Mouse (Mus musculus): ENCODE measurements around the gene Irf1.

Gene Irf1

DNA sequence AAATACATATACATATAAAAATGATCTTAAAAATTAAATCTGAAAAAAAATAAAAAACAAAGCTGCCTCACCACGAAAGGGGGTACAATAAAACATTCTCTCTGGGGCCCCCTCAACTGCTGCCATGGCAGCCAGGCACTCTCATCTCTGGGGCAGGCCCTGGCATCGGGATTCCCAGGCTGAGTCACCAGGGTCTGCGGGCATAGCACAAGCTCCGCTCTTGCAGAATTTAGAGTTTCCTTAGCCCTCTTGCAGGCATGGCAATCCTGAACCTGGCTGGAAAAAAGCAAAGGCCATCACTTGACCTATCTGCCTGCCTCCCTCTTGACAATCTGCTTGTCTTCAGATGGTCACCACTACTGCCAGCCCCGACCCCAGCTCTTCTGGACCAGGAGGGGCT is 8.5 kb upstream of the Irf1 start:
- no peak for DNase-seq (ENCODE audit: low spot score in 2 of 2)

DNA sequence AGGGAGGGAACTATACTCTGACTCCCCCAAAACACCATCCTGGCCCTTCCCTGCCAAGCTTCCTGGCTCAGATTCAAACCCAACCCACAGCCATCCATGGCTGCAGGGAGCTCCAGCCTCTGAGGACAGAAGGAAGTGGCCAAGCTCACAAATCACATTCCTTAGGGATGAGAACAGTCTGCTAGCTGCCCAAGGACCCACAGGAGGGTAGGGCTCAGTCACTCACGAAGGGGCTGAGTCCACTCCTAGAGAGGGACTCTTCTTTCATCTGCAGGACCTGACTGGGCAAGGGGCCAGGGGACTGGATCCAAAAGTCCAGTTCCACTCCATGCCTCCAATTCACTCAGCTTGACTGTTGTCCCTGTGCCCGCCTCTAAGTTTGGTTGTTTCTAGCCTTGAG is 8.0 kb upstream of the Irf1 start:
- DNase-seq (ENCODE audit: low spot score in 2 of 2), result peak in 1 of 2 experiments; percentile 56

- DNase-seq (ENCODE audit: low spot score in 2 of 2), result no peak
Observed at GRCm38 (mm10) chr11:53762426-53762825, 7.4 kb upstream of the Irf1 start.

DNA sequence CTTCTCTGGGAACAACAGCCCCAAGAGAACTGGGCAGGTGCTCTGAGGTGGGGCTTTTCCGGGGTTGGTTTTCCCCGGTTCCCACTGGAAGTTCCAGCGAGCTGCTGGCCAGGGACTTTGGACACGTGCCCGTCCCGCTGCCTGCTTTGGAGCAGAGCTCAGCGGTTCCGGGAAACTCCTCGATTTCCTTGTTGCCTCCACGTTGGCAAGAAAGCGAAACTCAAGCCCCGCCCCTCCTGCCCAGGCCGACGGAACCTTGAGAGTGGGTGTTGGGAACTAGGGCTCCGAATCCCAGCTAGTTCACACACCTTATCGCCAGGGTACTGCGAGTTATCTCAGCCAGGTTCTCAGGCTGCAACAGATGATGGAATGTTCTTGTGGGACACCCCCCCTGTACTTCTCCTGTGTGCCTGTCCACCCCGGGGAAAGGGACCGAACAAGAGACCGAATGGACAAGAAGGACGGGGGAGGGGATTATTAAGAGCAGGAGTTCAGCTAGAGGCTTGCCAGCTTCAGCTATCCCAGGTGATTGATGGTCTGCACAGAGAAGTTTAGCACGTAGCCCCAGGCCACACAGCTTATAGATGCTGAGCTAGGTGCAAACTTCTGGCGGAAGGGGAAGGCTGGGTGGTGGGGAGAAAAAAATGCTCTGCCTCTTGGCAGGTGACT is 6.9 kb upstream of the Irf1 start:
- DNase-seq (ENCODE audit: low spot score in 2 of 2), result peak; percentile 83 to 84

DNA sequence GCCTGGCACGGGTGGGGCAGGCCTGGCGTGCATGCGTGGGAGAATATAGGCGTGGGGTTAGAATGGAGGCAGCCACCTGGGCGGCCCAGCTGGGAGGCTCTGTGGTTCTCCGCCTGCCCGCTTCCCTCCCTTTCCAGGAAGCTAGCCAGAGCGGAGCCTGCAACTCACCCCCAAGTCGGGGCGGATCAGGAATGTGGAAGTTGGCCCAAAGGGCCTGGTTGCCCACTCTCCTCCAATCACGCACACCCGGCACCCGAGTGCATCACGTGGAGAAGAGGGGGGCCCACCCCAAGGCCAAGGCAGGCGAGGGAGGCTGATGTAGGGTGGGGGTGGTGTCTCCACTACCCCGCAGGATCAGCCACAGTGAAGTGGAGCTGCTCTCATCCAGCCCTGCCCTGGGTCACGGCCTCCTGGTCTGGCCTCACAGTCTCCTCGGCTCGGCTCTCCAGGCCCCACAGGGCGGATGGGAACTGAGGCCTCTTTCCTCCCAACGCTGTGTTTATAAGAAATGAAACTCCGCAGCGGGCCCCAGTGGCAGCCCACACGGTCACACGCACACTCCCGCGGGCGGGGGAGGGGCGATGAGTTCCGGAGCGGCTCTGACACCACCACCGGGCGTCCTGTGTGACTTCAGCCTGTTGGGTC is 6.2 kb upstream of the Irf1 start:
- peak; percentile 80 to 91 for DNase-seq (ENCODE audit: low spot score in 2 of 2)

DNA sequence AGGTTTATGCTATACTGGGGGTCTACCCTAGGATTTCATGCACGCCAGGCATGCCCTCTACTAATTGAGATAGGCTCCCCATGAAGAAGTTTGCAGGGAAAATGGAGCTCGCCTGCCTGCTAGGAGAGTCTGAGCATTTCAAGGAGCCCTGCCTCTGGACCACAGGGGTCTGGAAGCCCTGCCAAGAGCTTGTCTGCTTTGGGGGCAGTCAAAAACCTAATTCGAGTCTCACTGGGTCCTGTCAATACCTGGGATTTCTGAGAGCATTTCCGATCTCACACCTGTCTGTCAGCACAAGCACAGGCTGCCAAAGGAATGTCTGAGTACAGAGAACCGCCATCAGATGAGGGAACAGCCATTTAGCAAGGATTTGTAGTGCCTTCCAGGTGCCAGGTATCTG is 5.2 kb upstream of the Irf1 start:
- no peak for DNase-seq (ENCODE audit: low spot score in 2 of 2)

DNA sequence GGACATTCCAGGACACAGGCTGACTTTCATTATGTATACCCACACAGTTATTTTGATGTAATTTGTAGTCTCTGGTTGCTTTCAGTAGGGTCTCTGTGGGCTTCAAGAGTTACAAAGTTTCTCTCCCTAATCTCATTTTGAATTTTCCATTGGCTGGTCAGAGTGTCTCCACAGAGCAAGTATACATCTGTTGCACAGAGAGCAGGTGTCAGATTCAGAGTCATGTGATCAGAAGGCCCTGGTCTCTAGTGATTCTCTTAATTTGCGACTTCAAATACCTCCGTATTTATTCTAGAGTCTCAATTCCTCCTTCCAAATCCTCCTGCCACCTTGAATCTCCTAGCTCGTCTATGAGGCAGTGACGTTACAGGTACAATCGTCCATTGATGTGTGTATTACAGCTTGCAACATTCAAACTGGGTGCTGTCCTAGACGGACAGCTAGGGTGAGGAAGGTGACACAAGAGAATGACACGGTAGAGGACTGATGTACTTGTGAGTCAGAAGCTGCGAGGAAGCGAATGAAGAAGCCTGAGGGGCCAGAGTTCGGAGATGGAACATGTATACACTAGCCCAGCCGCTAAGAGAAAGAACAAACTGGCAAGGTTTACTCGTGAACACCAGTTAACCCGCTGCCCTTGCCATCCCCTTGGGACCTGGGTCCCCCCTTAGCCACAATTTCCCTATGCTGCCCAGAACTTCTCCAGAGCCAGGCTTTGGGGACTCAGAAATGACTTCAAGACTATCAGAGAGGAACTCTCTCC is 1.2 kb upstream of the Irf1 start:
- no peak for DNase-seq (ENCODE audit: low spot score in 2 of 2)

DNA sequence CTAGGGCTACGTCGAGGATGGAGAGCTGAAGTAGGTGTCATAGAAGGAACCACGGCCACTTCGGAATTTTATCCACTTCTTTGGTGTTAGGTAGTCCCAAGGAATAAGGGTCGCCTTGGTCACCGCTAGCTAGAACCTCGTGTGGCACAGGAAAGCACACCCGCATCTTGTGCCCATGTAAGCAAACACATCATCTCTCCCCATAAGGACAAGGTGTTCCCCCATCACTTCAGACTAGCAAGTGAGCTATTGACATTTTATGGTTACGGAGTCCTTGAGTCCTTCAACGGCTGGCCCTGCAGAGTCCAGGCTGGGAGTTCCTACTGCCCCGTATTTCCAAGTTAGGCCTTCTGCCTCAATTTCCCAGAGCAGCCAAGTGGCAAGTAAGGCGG is 633 bp upstream of the Irf1 start:
- no peak for DNase-seq (ENCODE audit: low spot score in 2 of 2)

GRCm38 (mm10) chr11:53770125-53770791 is 444 bp downstream of the Irf1 start:
- peak; percentile 64 to 86 for DNase-seq (ENCODE audit: low spot score in 2 of 2)

GRCm38 (mm10) chr11:53771001-53771744 is 1.4 kb downstream of the Irf1 start:
- no peak for DNase-seq (ENCODE audit: low spot score in 2 of 2)

DNA sequence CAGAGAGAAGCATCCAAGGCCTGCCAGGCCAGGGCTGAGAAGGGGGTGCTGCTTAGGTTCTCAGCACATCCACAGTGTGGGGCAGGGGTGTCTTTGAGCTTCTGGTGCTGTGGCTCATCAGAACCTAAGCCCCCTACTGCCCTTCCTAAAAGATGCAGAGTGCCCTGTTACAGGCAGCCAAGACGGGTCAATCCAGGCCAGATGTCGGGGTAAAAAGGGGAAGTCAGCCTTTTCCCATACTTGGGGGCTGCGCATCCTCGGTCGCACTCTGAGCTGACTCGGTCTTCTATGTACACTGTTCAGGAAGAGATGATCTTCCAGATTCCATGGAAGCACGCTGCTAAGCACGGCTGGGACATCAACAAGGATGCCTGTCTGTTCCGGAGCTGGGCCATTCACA is 2.7 kb downstream of the Irf1 start:
- DNase-seq (ENCODE audit: low spot score in 2 of 2), result no peak

- no peak for DNase-seq (ENCODE audit: low spot score in 2 of 2)
Observed at GRCm38 (mm10) chr11:53773087-53773486, 3.3 kb downstream of the Irf1 start, which contains the start of gene Gm17334. Gm17334 (minus strand) TSS chr11:53773187.

GRCm38 (mm10) chr11:53773641-53774360 is 4.0 kb downstream of the Irf1 start:
- DNase-seq (ENCODE audit: low spot score in 2 of 2), result no peak

DNA sequence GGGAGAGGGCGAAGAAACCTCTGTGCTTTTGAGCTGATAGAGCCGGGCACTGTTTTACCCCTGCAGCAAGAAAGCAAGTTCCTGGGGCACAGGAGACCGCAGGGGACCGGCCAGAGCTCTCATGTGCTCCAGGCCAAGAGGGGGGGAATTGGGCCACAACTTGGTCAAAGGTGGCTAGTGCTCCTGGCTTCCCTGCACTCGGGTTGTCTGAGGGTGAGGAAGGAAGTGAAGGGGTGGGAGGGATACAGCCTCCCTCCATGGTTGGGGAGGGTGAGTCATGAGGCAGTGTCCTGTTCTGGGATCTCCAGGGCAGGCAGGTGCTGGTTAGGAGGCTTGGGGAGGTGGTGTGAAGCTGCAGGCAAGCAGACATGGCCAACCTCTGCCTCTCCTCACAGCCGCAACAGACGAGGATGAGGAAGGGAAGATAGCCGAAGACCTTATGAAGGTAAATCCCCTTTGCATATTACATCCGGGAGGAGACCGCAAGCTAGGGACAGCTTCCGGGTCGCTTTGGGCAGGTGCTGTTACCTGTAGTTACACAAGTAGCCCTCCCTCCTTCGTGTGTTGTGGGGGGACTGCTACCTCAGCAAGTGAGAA is 4.9 kb downstream of the Irf1 start:
- no peak for DNase-seq (ENCODE audit: low spot score in 2 of 2)

DNA sequence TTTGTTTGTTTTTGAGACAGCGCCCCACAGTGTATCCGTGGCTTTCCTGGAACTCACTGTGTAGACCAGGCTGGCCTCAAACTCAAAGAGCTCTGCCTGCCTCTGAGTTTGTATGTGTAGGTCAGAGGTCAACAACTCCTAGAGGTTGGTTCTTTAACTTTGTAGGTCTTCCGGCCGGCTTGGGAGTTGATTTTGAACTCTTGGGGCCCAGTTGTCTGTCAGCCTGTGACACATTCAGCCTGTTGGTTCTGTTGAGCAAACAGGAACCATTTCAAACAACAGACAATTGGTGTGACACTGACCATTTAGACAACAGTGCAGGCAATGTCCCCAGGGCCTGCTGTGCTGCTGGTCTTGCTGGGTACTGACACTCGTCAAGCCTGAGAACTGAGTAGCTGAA is 7.9 kb downstream of the Irf1 start:
- DNase-seq (ENCODE audit: low spot score in 2 of 2), result no peak

GRCm38 (mm10) chr11:53778455-53778854 is 8.6 kb downstream of the Irf1 start:
- DNase-seq (ENCODE audit: low spot score in 2 of 2), result no peak

GRCm38 (mm10) chr11:53779808-53780207 is 10.0 kb downstream of the Irf1 start:
- no peak for DNase-seq (ENCODE audit: low spot score in 2 of 2)

- no peak for DNase-seq (ENCODE audit: low spot score in 2 of 2)
Observed at GRCm38 (mm10) chr11:53780262-53780661, 10.4 kb downstream of the Irf1 start.

DNA sequence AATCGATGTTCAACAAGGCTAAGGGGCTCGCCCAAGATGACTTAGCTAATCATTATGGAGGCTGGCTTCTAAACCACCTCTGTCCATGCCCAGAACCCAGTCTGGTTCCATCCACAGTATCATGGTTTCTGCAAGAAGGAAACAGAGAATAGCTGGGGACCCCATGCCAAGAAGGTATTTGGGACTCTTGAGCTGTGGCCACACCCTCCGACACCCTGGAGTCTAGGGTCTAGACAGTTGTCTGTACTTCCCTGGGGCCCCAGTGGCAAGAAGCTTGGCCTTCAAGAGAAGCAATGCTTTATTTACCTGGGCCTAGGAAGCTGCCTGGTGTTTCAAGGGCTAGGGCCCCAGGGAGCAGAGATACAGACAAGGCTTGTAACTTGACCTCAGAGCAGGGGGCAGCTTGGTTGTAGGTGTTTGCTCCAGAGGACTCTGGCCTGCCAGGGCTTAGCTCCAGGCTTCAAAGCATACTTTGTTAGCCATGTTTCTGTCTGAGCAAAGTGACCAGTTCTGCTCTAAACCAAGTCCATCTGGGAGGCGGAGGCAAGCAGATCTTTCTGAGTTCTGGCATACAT is 11.5 kb downstream of the Irf1 start:
- no peak for DNase-seq (ENCODE audit: low spot score in 2 of 2)

GRCm38 (mm10) chr11:53781964-53782363 is 12.2 kb downstream of the Irf1 start:
- DNase-seq (ENCODE audit: low spot score in 2 of 2), result no peak
